Mouse (Mus musculus) olfactory bulb, adult 2 months (tissue): ENCODE measurements around the gene Lamtor5.

ENCODE experiments used
- CTCF ChIP-seq: fragments of 200-500 bp; IDR thresholded peaks from 2 replicates; pipeline ENCODE4 v1.5.1; 2012; ENCODE audit warnings: low read depth, mild to moderate bottlenecking, low read length, moderate library complexity; ENCODE audit not compliant: insufficient read depth
- POLR2A ChIP-seq: fragments of 200-500 bp; IDR thresholded peaks from 2 replicates; pipeline ENCODE4 v1.6.1; 2012; ENCODE audit warnings: mild to moderate bottlenecking, low read depth, low read length, moderate library complexity; ENCODE audit not compliant: insufficient read depth

- no peak for TF ChIP-seq CTCF
- TF ChIP-seq POLR2A: no peak
Observed at GRCm38 (mm10) chr3:107276626-107277025, 2.0 kb upstream of the Lamtor5 start.
